Mouse (Mus musculus): ENCODE measurements around the gene Atpaf2. TPM values are rescaled to one million over a fixed set of nuclear protein-coding genes. Genes with fewer than 3 reads are reported as not detected.

Atpaf2 gene
- total and polyA plus RNA-seq, 3 experiments = 47.8 to 79.2 (median 78.6) TPM

DNA sequence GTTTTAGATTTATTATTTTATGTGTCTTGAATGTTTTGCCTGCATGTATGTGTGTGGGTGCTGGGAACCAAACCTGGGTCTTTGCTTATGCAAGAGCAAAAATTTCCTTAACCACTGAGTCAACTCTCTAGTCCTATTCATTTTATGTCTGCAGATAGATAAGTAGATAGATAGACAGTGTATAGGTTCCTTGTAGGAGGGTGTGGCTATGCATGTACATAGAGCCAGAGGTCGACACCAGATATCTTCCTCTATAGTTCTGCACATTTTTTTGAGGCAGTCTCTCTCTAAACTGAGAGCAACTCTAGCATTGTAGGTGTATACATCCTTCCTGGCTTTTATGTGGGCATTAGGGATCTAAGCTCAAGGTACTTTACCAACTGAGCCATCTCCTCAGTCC lies 16.9 kb upstream of the Atpaf2 start:
- H3K9ac ChIP-seq (ENCODE audit: insufficient read depth, low read depth) = no peak overlapping the region
- H3K9me3 ChIP-seq (replicated peaks; ENCODE audit: low read length) = no peaks in the 10 kb centered on the region
- dilution Hi-C loops (cut with MboI; ENCODE audit: extremely low pct_ligation_motif_present, extremely low pct_unique_long_range_greater_than_20kb, low sequenced_read_pairs) (no loop called here), in situ Hi-C loops (cut with MboI; ENCODE audit: low pct_ligation_motif_present, low pct_unique_long_range_greater_than_20kb, low sequenced_read_pairs) (no loop called here)
- TF ChIP-seq TCF12 (IDR thresholded peaks at IDR 0.05; ENCODE audit: low read depth, low read length) (no peak), BHLHE40 (IDR thresholded peaks at IDR 0.05; ENCODE audit: low read depth, low read length) (no peak), RAD21 (IDR thresholded peaks at IDR 0.05; ENCODE audit: low read depth, low read length) (no peak), JUN (IDR thresholded peaks at IDR 0.05; ENCODE audit: insufficient read depth, low read depth, low read length) (no peak), ZC3H11A (IDR thresholded peaks at IDR 0.05; ENCODE audit: low read depth, low read length) (no peak), MYC (IDR thresholded peaks at IDR 0.05; ENCODE audit: low read depth, low read length) (no peak), ETS1 (conservative IDR thresholded peaks at IDR 0.05; ENCODE audit: low read depth, low read length) (no peak), NELFE (IDR thresholded peaks at IDR 0.05; ENCODE audit: low read depth, low read length) (no peak)
- H3K27ac ChIP-seq (ENCODE audit: insufficient read depth, low read depth) = no peak overlapping the region
- H3K4me1 ChIP-seq (ENCODE audit: control insufficient read depth in 1 of 2, insufficient read depth in 2 of 2) = no peaks in the 10 kb centered on the region
- no peaks in the 10 kb centered on the region for H3K79me2 ChIP-seq (replicated peaks; ENCODE audit: control insufficient read depth, extremely low read depth, insufficient read depth, poor library complexity, severe bottlenecking)
- no peak for DNase-seq (ENCODE audit: extremely low read depth)
- no peaks in the 10 kb centered on the region for H3K27me3 ChIP-seq (replicated peaks)
- no peak overlapping the region for H3K4me2 ChIP-seq (ENCODE audit: insufficient read depth, low read depth, poor library complexity, severe bottlenecking)
- peaks cover 51 to 82% of the 10 kb centered on the region in 2 experiments for H3K36me3 ChIP-seq (replicated peaks in 1 of 2; ENCODE audit: control insufficient read depth in 1 of 2, insufficient read depth in 1 of 2, low read length in 1 of 2)
- H3K4me3 ChIP-seq (replicated peaks in 1 of 3; ENCODE audit: low read depth in 2 of 3, low read length in 2 of 3, poor library complexity in 1 of 3) = no peak overlapping the region

DNA sequence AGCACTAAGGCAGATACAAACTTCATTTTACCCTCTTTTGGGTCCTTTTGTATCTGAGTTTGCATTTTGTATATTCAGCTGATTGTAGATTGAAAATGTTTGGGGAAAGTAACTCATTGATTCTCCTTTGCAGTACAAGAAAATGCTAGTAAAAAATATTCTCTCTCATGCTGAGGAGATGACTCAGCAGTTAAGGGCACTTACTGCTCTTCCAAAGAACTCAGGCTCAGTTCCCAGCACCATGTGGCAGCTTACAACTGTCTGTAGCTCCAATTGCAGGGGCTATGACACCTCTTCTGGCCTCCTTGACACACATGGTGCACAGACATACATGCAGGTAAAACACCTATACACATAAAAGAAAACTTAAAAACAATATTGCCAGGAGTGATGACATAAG lies 15.2 kb upstream of the Atpaf2 start:
- H3K36me3 ChIP-seq (replicated peaks in 1 of 2; ENCODE audit: control insufficient read depth in 1 of 2, insufficient read depth in 1 of 2, low read length in 1 of 2) = peaks cover 42 to 85% of the 10 kb centered on the region in 2 experiments
- in situ Hi-C loops (cut with MboI; ENCODE audit: low pct_ligation_motif_present, low pct_unique_long_range_greater_than_20kb, low sequenced_read_pairs) (no loop called here), dilution Hi-C loops (cut with MboI; ENCODE audit: extremely low pct_ligation_motif_present, extremely low pct_unique_long_range_greater_than_20kb, low sequenced_read_pairs) (no loop called here)
- no peak overlapping the region for H3K9ac ChIP-seq (ENCODE audit: insufficient read depth, low read depth)
- H3K27me3 ChIP-seq (replicated peaks) = no peaks in the 10 kb centered on the region
- H3K27ac ChIP-seq (ENCODE audit: insufficient read depth, low read depth) = no peak overlapping the region
- DNase-seq (ENCODE audit: extremely low read depth) = no peak
- no peak overlapping the region for H3K4me3 ChIP-seq (replicated peaks in 1 of 3; ENCODE audit: low read depth in 2 of 3, low read length in 2 of 3, poor library complexity in 1 of 3)
- no peak overlapping the region for H3K4me2 ChIP-seq (ENCODE audit: insufficient read depth, low read depth, poor library complexity, severe bottlenecking)
- H3K79me2 ChIP-seq (replicated peaks; ENCODE audit: control insufficient read depth, extremely low read depth, insufficient read depth, poor library complexity, severe bottlenecking) = no peaks in the 10 kb centered on the region
- H3K4me1 ChIP-seq (ENCODE audit: control insufficient read depth in 1 of 2, insufficient read depth in 2 of 2) = no peaks in the 10 kb centered on the region
- TF ChIP-seq RAD21 (IDR thresholded peaks at IDR 0.05; ENCODE audit: low read depth, low read length) (no peak), HCFC1 (IDR thresholded peaks at IDR 0.05; ENCODE audit: low read depth, low read length) (no peak), ZMIZ1 (IDR thresholded peaks at IDR 0.05; ENCODE audit: low read depth, low read length) (no peak), E2F4 (IDR thresholded peaks at IDR 0.05; ENCODE audit: insufficient replicate concordance, low read depth, low read length) (no peak), ZC3H11A (IDR thresholded peaks at IDR 0.05; ENCODE audit: low read depth, low read length) (no peak), KAT2A (IDR thresholded peaks at IDR 0.05; ENCODE audit: insufficient replicate concordance, low read length) (no peak), MAZ (IDR thresholded peaks at IDR 0.05; ENCODE audit: low read depth, low read length) (no peak), ELF1 (IDR thresholded peaks at IDR 0.05; ENCODE audit: low read depth, low read length) (no peak), USF1 (IDR thresholded peaks at IDR 0.05; ENCODE audit: low read depth, low read length) (no peak), MAX (IDR thresholded peaks at IDR 0.05; ENCODE audit: low read length) (no peak), NELFE (IDR thresholded peaks at IDR 0.05; ENCODE audit: low read depth, low read length) (no peak), ZNF384 (IDR thresholded peaks at IDR 0.05; ENCODE audit: low read depth, low read length) (no peak), ETS1 (conservative IDR thresholded peaks at IDR 0.05; ENCODE audit: low read depth, low read length) (no peak), MXI1 (IDR thresholded peaks at IDR 0.05; ENCODE audit: low read depth, low read length) (no peak), EP300 (IDR thresholded peaks at IDR 0.05; ENCODE audit: low read length) (no peak), TBP (conservative IDR thresholded peaks at IDR 0.05; ENCODE audit: low read depth, low read length) (no peak), USF2 (conservative IDR thresholded peaks at IDR 0.05; ENCODE audit: low read depth, low read length) (no peak), MAFK (IDR thresholded peaks at IDR 0.05; ENCODE audit: insufficient replicate concordance, low read length) (no peak), TCF12 (IDR thresholded peaks at IDR 0.05; ENCODE audit: low read depth, low read length) (no peak), GABPA (IDR thresholded peaks at IDR 0.05; ENCODE audit: insufficient replicate concordance, low read depth, low read length) (no peak)
- H3K9me3 ChIP-seq (replicated peaks; ENCODE audit: low read length) = no peaks in the 10 kb centered on the region

All from CH12.LX (cell line).